In the genomic region with DNA sequence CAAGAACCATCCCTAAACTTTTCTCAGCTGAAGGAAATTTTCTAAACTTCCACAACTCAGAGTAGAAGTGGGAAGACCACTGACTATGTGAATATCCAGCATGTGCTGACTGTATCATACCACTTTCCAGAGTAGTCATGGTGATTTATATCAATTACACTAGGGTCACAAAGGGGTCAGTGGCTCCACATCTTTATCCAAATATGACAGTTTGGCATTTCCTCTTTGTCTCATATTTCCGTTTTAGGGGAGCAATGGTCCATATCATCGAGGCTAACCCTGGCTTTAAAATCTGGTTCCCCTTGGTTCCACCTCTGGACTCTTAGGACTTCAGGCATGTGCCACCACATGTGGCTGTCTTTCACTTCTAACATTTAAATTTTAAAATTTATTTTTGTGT, we compare ENCODE assay signal across 23 mouse cellular contexts.
"Had no signal": no experiment of that assay in that cellular context is flagged by ENCODE, and none has a peak within 500 bp of the region (broad histone marks: within the 10 kb centered on the region; RNA-seq: fewer than 3 reads in every experiment).

No protein-coding gene starts in this region.

- H3K27ac ChIP-seq: limb, embryonic 12.5 days; limb, embryonic 15.5 days; liver, embryonic 14.5 days; macrophage; midbrain, embryonic 10.5 days; midbrain, embryonic 13.5 days; neural tube, embryonic 12.5 days; stomach, postnatal 0 days had no signal

- H3K9me3 ChIP-seq: limb, embryonic 12.5 days; limb, embryonic 15.5 days; midbrain, embryonic 10.5 days; midbrain, embryonic 13.5 days; neural tube, embryonic 12.5 days had no signal

- H3K36me3 ChIP-seq: limb, embryonic 12.5 days; limb, embryonic 15.5 days; midbrain, embryonic 10.5 days; midbrain, embryonic 13.5 days; neural tube, embryonic 12.5 days had no signal

- DNase-seq: kidney, adult 18-20 months; kidney, adult 9 months; kidney, postnatal 14 days; kidney, postnatal 4 days; left cerebral cortex, postnatal 4 days; liver, postnatal 0 days; lung, embryonic 14.5 days; right cerebral cortex, adult 18-20 months; right cerebral cortex, postnatal 14 days; right cerebral cortex, postnatal 4 days; thymus, postnatal 25 days had no signal

- H3K27me3 ChIP-seq: limb, embryonic 12.5 days; limb, embryonic 15.5 days; midbrain, embryonic 13.5 days; neural tube, embryonic 12.5 days had no signal

- H3K4me2 ChIP-seq: limb, embryonic 12.5 days; limb, embryonic 15.5 days; liver, embryonic 11.5 days; lung, embryonic 14.5 days; midbrain, embryonic 13.5 days; neural tube, embryonic 12.5 days had no signal

- H3K4me1 ChIP-seq: limb, embryonic 12.5 days; limb, embryonic 15.5 days; midbrain, embryonic 10.5 days; midbrain, embryonic 13.5 days; neural tube, embryonic 12.5 days had no signal

- ATAC-seq: liver, postnatal 0 days; lung, postnatal 0 days; midbrain, embryonic 13.5 days; midbrain, embryonic 16.5 days had no signal

- H3K4me3 ChIP-seq: limb, embryonic 12.5 days; limb, embryonic 15.5 days; midbrain, embryonic 10.5 days; midbrain, embryonic 13.5 days; myocyte; neural tube, embryonic 12.5 days had no signal

- H3K9ac ChIP-seq: limb, embryonic 12.5 days; limb, embryonic 15.5 days; liver, embryonic 14.5 days; liver, postnatal 0 days; lung, embryonic 14.5 days; midbrain, embryonic 13.5 days; neural tube, embryonic 12.5 days had no signal
